Mouse (Mus musculus): ENCODE measurements around the gene Wdr35. TPM values are rescaled to one million over a fixed set of nuclear protein-coding genes. Genes with fewer than 3 reads are reported as not detected.
"Not testable (repeated sequence)": the region's sequence is repeated elsewhere in the genome, so short reads cannot be mapped to it uniquely, and the experiment has no call there.

Wdr35 gene
- total RNA-seq (2014; rRNA removed) (24.9 and 27.7 TPM in 2 replicates), polyA plus RNA-seq (2015; fragmentation: Nextera tagmentation; extraction: Ambion mirVana) (15.0 and 22.9 TPM in 2 replicates)

DNA sequence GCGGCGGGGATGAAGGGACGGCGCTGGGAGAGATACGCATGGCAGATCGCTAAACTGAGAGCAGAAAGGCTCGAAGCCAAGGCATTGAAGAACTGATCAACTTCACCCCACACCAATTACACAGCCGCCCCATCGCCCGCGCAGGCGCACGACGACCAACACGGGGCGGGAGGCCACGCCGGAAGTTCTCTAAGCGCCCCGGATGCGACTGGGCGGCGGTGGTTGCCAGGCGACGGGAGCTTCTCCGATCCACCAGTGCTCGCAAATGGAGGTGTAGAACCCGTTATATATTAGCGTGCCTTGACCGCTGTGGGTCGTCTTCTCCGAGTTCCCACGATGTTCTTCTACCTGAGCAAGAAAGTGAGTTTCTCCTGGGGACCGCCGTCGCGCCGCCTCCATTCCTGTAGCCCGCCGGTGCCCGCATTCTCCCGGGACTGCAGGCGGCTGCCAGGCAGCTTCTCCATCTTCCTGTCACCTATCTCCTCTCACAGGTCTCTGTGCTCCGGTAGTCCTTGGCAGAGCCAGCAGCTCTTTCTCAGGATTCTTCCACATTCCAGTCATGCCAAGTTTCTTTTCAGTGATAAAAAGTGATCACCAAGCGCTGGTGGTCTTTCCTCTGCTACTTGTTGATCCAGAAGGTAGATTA lies at the start of gene Wdr35:
Wdr35 (plus strand) TSS at position 73 of the 646 bp plus-strand sequence.
- H3K9me3 ChIP-seq (ENCODE audit: low read length), result no peaks in the 10 kb centered on the region
- ATAC-seq (peak; percentile 99), DNase-seq (peak; percentile 94)
- WGBS, result under 1% methylated on average over 43 of the region's 45 CpGs
- peak within 1 kb of the TSS; percentile 78 for H3K4me3 ChIP-seq (ENCODE audit: low read depth, low read length)
- peaks cover 11% of the 10 kb centered on the region; the same call in 1 of the 2 replicates for H3K4me1 ChIP-seq (ENCODE audit: insufficient read depth)
- peak within 1 kb of the TSS; percentile 62 for H3K9ac ChIP-seq
- H3K4me2 ChIP-seq (ENCODE audit: low read depth), result peak within 1 kb of the TSS; percentile 69
- TF ChIP-seq CTCF (IDR thresholded peaks at IDR 0.05; ENCODE audit: low read depth), result no peak
- peaks cover 6% of the 10 kb centered on the region for H3K36me3 ChIP-seq (ENCODE audit: insufficient read depth)
- H3K27ac ChIP-seq (ENCODE audit: low read depth, low read length), result peak within 1 kb of the TSS; percentile 83
- H3K27me3 ChIP-seq (ENCODE audit: insufficient read depth, low read length), result no peaks in the 10 kb centered on the region

DNA sequence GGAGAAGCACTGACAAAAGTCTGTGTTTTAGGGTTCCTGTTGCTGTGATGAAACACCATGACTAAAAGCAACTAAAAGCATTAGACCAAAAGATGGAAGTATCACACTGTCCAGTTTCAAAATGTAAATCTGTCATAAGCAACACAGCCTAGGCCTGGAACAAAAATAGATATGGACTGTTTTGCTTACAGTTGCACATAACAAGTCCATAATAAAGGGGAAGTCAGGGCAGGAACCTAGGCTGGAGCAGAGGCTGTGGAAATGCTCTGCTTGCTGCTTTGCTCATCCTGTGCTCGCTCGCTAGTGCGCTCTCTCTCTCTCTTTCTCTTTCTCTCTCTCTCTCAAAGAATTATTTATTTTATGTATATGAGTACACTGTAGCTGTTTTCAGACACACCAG lies 46.0 kb upstream of the Wdr35 start:
- 87% methylated on average over 3 of the region's 3 CpGs for WGBS

DNA sequence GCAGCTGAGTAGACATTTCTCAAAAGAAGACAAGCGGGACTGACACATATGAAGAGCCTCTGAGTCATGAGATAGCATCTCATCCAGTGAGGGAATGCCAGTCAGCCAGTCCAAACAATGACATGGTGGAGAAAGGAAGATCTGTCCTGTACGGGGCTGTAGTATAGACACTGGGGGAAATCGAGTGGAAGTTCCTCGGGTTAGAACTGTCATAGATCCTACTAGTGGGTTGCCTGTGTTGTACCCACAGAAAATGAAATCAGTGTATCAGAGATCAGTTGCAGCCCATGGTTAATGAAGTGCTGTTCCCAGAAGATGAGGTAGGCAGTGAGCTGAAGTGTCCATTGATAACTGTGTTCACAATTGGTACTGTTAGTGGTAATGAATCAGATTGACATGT lies 44.9 kb upstream of the Wdr35 start:
- peaks cover 9% of the 10 kb centered on the region for H3K36me3 ChIP-seq (ENCODE audit: insufficient read depth)
- H3K4me1 ChIP-seq (ENCODE audit: insufficient read depth), result peaks cover 9% of the 10 kb centered on the region
- no peak for TF ChIP-seq CTCF (IDR thresholded peaks at IDR 0.05; ENCODE audit: low read depth)
- no peak overlapping the region for H3K4me3 ChIP-seq (ENCODE audit: low read depth, low read length)
- no peak overlapping the region for H3K4me2 ChIP-seq (ENCODE audit: low read depth)
- ATAC-seq (no peak), DNase-seq (no peak)
- 77% methylated on average over 4 of the region's 4 CpGs for WGBS
- no peak overlapping the region for H3K27ac ChIP-seq (ENCODE audit: low read depth, low read length)
- H3K9me3 ChIP-seq (ENCODE audit: low read length), result no peaks in the 10 kb centered on the region
- no peaks in the 10 kb centered on the region for H3K27me3 ChIP-seq (ENCODE audit: insufficient read depth, low read length)
- no peak overlapping the region for H3K9ac ChIP-seq

More for the DNA sequence above, 46.0 kb upstream of the Wdr35 start:
- Histone ChIP-seq H3K9me3 (ENCODE audit: low read length) (no peaks in the 10 kb centered on the region), H3K36me3 (ENCODE audit: insufficient read depth) (peaks cover 5% of the 10 kb centered on the region), H3K27ac (ENCODE audit: low read depth, low read length) (no peak overlapping the region), H3K4me2 (ENCODE audit: low read depth) (no peak overlapping the region), H3K4me3 (ENCODE audit: low read depth, low read length) (no peak overlapping the region), H3K27me3 (ENCODE audit: insufficient read depth, low read length) (no peaks in the 10 kb centered on the region), H3K9ac (no peak overlapping the region), H3K4me1 (ENCODE audit: insufficient read depth) (peaks cover 18% of the 10 kb centered on the region)
- no peak for DNase-seq
- no peak for ATAC-seq
- TF ChIP-seq CTCF (IDR thresholded peaks at IDR 0.05; ENCODE audit: low read depth), result no peak

DNA sequence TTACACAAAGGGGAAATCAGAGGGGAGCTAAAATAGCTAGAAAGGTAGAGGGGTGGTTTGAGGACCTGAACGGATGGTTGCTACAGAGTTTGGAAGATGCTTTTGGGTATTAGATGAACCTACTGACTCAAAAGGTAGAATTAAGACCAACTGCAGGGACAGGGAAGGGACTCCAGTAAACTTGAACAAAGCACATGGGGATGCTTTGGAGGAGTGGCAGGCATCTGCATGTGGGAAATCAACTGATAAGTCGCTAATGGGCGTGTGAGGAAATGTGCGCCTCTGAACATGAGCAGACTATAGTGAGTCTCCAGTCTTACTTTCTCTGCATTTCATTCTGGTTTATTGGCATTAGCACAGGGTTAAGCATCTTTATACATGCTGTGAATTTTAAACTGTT lies 42.6 kb upstream of the Wdr35 start:
- Histone ChIP-seq H3K36me3 (ENCODE audit: insufficient read depth) (peaks cover 23% of the 10 kb centered on the region), H3K27ac (ENCODE audit: low read depth, low read length) (no peak overlapping the region), H3K4me1 (ENCODE audit: insufficient read depth) (no peaks in the 10 kb centered on the region), H3K9me3 (ENCODE audit: low read length) (no peaks in the 10 kb centered on the region), H3K4me3 (ENCODE audit: low read depth, low read length) (no peak overlapping the region), H3K4me2 (ENCODE audit: low read depth) (no peak overlapping the region), H3K9ac (no peak overlapping the region), H3K27me3 (ENCODE audit: insufficient read depth, low read length) (no peaks in the 10 kb centered on the region)
- DNase-seq, result no peak
- no peak for ATAC-seq
- 89% methylated on average over 4 of the region's 4 CpGs for WGBS
- no peak for TF ChIP-seq CTCF (IDR thresholded peaks at IDR 0.05; ENCODE audit: low read depth)

DNA sequence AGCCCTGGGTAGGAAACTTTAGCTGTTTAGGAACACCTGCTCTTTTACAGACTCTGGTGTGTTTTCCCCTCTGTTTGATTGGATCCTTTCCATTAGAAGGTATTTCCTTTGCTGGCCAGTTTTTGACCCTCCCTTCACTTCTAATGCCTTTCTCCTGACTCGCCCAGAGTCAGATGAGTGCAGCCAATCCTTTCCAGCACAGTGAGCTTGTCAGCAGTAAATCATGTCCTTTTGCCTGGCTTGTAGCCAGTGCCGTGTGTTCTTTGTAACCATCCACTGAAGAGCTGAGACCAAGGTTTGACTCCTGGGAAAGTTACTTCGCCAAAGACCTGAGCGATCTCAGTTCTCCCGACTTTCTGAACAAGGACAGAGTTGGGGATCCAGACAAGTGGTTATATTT lies 38.3 kb upstream of the Wdr35 start:
- 83% methylated on average over 5 of the region's 5 CpGs for WGBS
- Histone ChIP-seq H3K4me2 (ENCODE audit: low read depth) (no peak overlapping the region), H3K4me3 (ENCODE audit: low read depth, low read length) (no peak overlapping the region), H3K9me3 (ENCODE audit: low read length) (no peaks in the 10 kb centered on the region), H3K27ac (ENCODE audit: low read depth, low read length) (no peak overlapping the region), H3K9ac (no peak overlapping the region), H3K4me1 (ENCODE audit: insufficient read depth) (no peaks in the 10 kb centered on the region), H3K27me3 (ENCODE audit: insufficient read depth, low read length) (no peaks in the 10 kb centered on the region), H3K36me3 (ENCODE audit: insufficient read depth) (peaks cover 53% of the 10 kb centered on the region)
- TF ChIP-seq CTCF (IDR thresholded peaks at IDR 0.05; ENCODE audit: low read depth), result no peak
- ATAC-seq, result no peak
- no peak for DNase-seq

DNA sequence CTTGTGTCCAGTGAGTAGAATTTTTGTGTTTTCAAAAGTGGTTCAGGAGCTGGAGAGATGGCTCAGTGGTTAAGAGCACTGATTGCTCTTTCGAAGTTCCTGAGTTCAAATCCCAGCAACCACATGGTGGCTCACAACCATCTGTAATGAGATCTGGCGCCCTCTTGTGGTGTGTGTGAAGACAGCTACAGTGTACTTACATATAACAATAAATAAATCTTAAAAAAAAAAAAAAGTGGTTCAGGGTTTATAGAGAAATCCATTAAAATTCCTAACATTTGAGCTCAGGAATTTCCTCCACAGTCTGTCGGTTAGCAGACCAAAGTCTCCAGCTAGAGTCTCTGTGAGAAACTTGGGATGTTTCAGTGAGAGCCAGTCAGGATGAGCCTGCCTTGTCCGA lies 37.5 kb upstream of the Wdr35 start:
- 73% methylated on average over 4 of the region's 4 CpGs for WGBS
- not testable (repeated sequence) for H3K27me3 ChIP-seq (ENCODE audit: insufficient read depth, low read length)
- peaks cover 53% of the 10 kb centered on the region for H3K36me3 ChIP-seq (ENCODE audit: insufficient read depth)

DNA sequence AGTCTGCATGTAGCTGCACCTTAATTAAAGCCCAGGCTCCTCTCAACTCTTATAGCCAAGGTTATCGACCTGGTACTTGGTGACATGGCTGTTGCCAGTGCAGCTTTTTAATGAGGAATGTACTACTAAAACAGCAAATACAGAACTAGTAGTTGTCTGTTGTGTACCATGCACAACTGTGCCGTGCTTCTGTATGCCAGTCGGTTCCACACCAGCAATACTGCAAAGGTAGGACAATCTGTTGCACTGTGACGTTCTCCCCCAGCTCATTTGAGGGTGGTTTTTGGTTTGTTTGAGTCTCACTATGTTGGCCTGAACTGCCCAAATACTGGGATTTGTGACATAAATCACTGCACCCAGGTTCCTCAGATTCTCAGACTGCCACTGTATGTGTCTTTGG lies 34.2 kb upstream of the Wdr35 start:
- no peak for ATAC-seq
- H3K9me3 ChIP-seq (ENCODE audit: low read length), result no peaks in the 10 kb centered on the region
- WGBS, result 88% methylated on average over 4 of the region's 4 CpGs
- no peaks in the 10 kb centered on the region for H3K27me3 ChIP-seq (ENCODE audit: insufficient read depth, low read length)
- TF ChIP-seq CTCF (IDR thresholded peaks at IDR 0.05; ENCODE audit: low read depth), result no peak
- no peaks in the 10 kb centered on the region for H3K4me1 ChIP-seq (ENCODE audit: insufficient read depth)
- DNase-seq, result no peak
- no peak overlapping the region for H3K4me2 ChIP-seq (ENCODE audit: low read depth)
- H3K4me3 ChIP-seq (ENCODE audit: low read depth, low read length), result no peak overlapping the region
- no peak overlapping the region for H3K9ac ChIP-seq
- no peak overlapping the region for H3K27ac ChIP-seq (ENCODE audit: low read depth, low read length)
- H3K36me3 ChIP-seq (ENCODE audit: insufficient read depth), result peaks cover 47% of the 10 kb centered on the region

More for the DNA sequence above, 37.5 kb upstream of the Wdr35 start:
- not testable (repeated sequence) for H3K27ac ChIP-seq (ENCODE audit: low read depth, low read length); H3K9me3 ChIP-seq (ENCODE audit: low read length); H3K9ac ChIP-seq; H3K4me1 ChIP-seq (ENCODE audit: insufficient read depth); ATAC-seq; DNase-seq; H3K4me2 ChIP-seq (ENCODE audit: low read depth); H3K4me3 ChIP-seq (ENCODE audit: low read depth, low read length)
- peak; percentile 43 for TF ChIP-seq CTCF (IDR thresholded peaks at IDR 0.05; ENCODE audit: low read depth)

All from forebrain, postnatal 0 days (tissue).